Comparison of ENCODE assay signal across 8 mouse cellular contexts in the genomic region with DNA sequence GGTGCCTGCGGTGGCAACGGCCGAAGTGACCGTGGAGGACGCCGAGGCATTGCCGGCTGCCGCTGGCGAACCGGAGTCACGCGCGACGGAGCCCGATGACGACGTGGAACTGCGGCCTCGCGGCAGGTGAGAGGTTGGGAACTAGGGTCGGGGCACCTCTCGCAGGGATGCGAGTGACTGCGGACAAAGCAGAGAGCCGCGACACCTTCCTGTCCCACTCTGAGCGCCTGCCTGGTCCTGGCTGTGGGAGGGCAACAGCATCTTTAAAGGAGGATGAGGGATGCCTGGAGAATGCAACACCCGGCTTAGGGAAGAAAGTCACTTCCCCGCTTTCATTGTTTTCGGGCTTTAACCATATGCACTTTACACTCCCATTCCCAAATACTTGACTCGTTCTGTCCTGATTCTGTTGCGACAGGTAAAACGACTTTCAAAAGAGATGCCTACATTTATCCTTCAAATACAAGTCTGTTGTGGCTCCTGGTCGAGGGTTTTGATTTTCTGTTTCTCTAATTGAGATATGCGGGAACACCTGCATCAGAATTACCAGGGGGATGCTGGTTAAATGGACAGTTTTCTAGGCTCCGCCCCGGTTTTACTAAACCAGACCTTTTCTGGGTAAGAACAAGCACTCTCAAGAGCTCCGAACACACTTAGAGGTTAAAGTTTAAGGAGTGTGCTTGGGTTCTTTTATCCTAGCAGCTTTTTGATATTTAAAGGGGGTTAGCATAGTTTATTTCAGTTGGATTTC. TPM values are rescaled to one million over a fixed set of nuclear protein-coding genes. Genes with fewer than 3 reads are reported as not detected.
DNase-seq lines count a peak whose midpoint lies in the region; ATAC-seq and TF ChIP-seq lines count a peak whose summit lies in the region.

No protein-coding gene starts in this region.

- no peaks in the 10 kb centered on the region for H3K27me3 ChIP-seq in kidney, embryonic 15.5 days
- H3K27me3 ChIP-seq in E14TG2a.4 (ENCODE audit: insufficient read depth, low read length) = no peaks in the 10 kb centered on the region
- H3K27me3 ChIP-seq in heart, embryonic 14.5 days (ENCODE audit: control insufficient read depth, insufficient read depth, low read length) = no peaks in the 10 kb centered on the region
- no peaks in the 10 kb centered on the region for H3K27me3 ChIP-seq in liver, embryonic 13.5 days

- no peak for TF ChIP-seq CTCF in E14TG2a.4 (conservative IDR thresholded peaks at IDR 0.05; ENCODE audit: low read length)

- peak overlapping the region; percentile 92 for H3K27ac ChIP-seq in kidney, embryonic 15.5 days
- peak overlapping the region; percentile 77 to 88 for H3K27ac ChIP-seq in heart, embryonic 14.5 days (replicated peaks in 1 of 2; ENCODE audit: control insufficient read depth in 1 of 2, insufficient read depth in 1 of 2, low read depth in 2 of 2, low read length in 2 of 2)
- H3K27ac ChIP-seq in liver, embryonic 13.5 days = peak overlapping the region; percentile 84

- no peaks in the 10 kb centered on the region for H3K36me3 ChIP-seq in kidney, embryonic 15.5 days
- 0 out of 2 replicates have a peak, but pooled peaks cover 2% of the 10 kb centered on the region for H3K36me3 ChIP-seq in E14TG2a.4 (ENCODE audit: insufficient read depth, low read length)
- H3K36me3 ChIP-seq in heart, embryonic 14.5 days (ENCODE audit: control insufficient read depth, insufficient read depth, low read length) = no peaks in the 10 kb centered on the region
- no peaks in the 10 kb centered on the region for H3K36me3 ChIP-seq in liver, embryonic 13.5 days

- peak overlapping the region; percentile 85 for H3K4me3 ChIP-seq in kidney, embryonic 15.5 days (replicated peaks)
- peak overlapping the region; percentile 96 for H3K4me3 ChIP-seq in E14TG2a.4 (replicated peaks; ENCODE audit: low read length)
- peak overlapping the region; percentile 62 to 99 for H3K4me3 ChIP-seq in heart, embryonic 14.5 days (ENCODE audit: control insufficient read depth in 1 of 2, insufficient read depth in 1 of 2, low read depth in 1 of 2, low read length in 2 of 2)
- peak overlapping the region; percentile 94 for H3K4me3 ChIP-seq in liver, embryonic 13.5 days (replicated peaks)

- WGBS in kidney, embryonic 15.5 days = 1% methylated on average over 38 of the region's 38 CpGs
- 2% methylated on average over 38 of the region's 38 CpGs for WGBS in heart, embryonic 14.5 days
- WGBS in liver, embryonic 13.5 days (ENCODE audit: insufficient replicate concordance) = 1% methylated on average over 38 of the region's 38 CpGs

- peak overlapping the region; percentile 64 for H3K4me2 ChIP-seq in kidney, embryonic 15.5 days
- peak overlapping the region; percentile 86 for H3K4me2 ChIP-seq in heart, embryonic 14.5 days (ENCODE audit: low read length)
- H3K4me2 ChIP-seq in liver, embryonic 13.5 days = peak overlapping the region; percentile 94

- no peaks in the 10 kb centered on the region for H3K9me3 ChIP-seq in kidney, embryonic 15.5 days (replicated peaks)
- H3K9me3 ChIP-seq in E14TG2a.4 (ENCODE audit: low read length) = no peaks in the 10 kb centered on the region
- H3K9me3 ChIP-seq in heart, embryonic 14.5 days (ENCODE audit: control insufficient read depth, low read length) = no peaks in the 10 kb centered on the region
- H3K9me3 ChIP-seq in liver, embryonic 13.5 days (replicated peaks) = no peaks in the 10 kb centered on the region

- DNase-seq in kidney, postnatal 14 days = no peak
- peak; percentile 50 for DNase-seq in brain, adult 2 months (ENCODE audit: low read depth, low spot score)
- no peak for DNase-seq in liver, embryonic 13.5 days
- peak; percentile 51 to 54 for DNase-seq in spleen, postnatal 36 days (ENCODE audit: low spot score in 2 of 2)
- no peak for DNase-seq in layer of hippocampus, adult 18-20 months (ENCODE audit: low spot score in 2 of 2)

- H3K4me1 ChIP-seq in kidney, embryonic 15.5 days = peaks cover 34% of the 10 kb centered on the region
- H3K4me1 ChIP-seq in E14TG2a.4 (replicated peaks; ENCODE audit: low read depth, low read length) = peaks cover 47% of the 10 kb centered on the region
- H3K4me1 ChIP-seq in heart, embryonic 14.5 days (ENCODE audit: control insufficient read depth in 2 of 2, insufficient read depth in 2 of 2, low read length in 2 of 2) = peaks cover 8 to 29% of the 10 kb centered on the region in 2 experiments; a peak in 3 of 4 replicates
- peaks cover 44% of the 10 kb centered on the region for H3K4me1 ChIP-seq in liver, embryonic 13.5 days (replicated peaks)

- ATAC-seq in kidney, embryonic 15.5 days (replicated peaks; ENCODE audit: low FRiP score) = no peak
- ATAC-seq in heart, embryonic 14.5 days (ENCODE audit: insufficient number of reproducible peaks, insufficient read depth, low FRiP score, low read depth) = no peak
- ATAC-seq in liver, embryonic 13.5 days (ENCODE audit: low read depth) = no peak

- peak overlapping the region; percentile 81 for H3K9ac ChIP-seq in kidney, embryonic 15.5 days
- peak overlapping the region; percentile 91 for H3K9ac ChIP-seq in heart, embryonic 14.5 days (ENCODE audit: low read length)
- H3K9ac ChIP-seq in liver, embryonic 13.5 days = peak overlapping the region; percentile 94

RNA-seq across cellular contexts. Expression of gene Eif2ak3, which starts 0.8 kb away (rescaled TPM):
- 11.2 and 12.5 TPM in 2 replicates for polyA plus RNA-seq in kidney, embryonic 15.5 days (2015; fragmentation: Nextera tagmentation; extraction: Ambion mirVana)
- 5.0 and 5.3 TPM in 2 replicates for polyA plus RNA-seq in heart, embryonic 14.5 days (2014; fragmentation: Nextera tagmentation; extraction: Ambion mirVana)
- 3.4 and 3.5 TPM in 2 replicates for polyA plus RNA-seq in liver, embryonic 13.5 days (2015; fragmentation: Nextera tagmentation; extraction: Ambion mirVana)
- total RNA-seq in layer of hippocampus, adult 18-20 months (2021) = 10 to 100 TPM; 21.9 to 22.2 TPM

RNA-seq across cellular contexts. Expression of gene Rpia, which starts 53.0 kb away (rescaled TPM):
- polyA plus RNA-seq in kidney, embryonic 15.5 days (2015; fragmentation: Nextera tagmentation; extraction: Ambion mirVana) = 3.1 and 3.4 TPM in 2 replicates
- 1.4 and 1.5 TPM in 2 replicates for polyA plus RNA-seq in heart, embryonic 14.5 days (2014; fragmentation: Nextera tagmentation; extraction: Ambion mirVana)
- polyA plus RNA-seq in liver, embryonic 13.5 days (2015; fragmentation: Nextera tagmentation; extraction: Ambion mirVana) = 3.7 and 4.5 TPM in 2 replicates
- total RNA-seq in layer of hippocampus, adult 18-20 months (2021) = 10 to 100 TPM; 12.9 to 13.4 TPM

Comparison
In these comparisons a context has a peak if more than half of its experiments do, and no peak if none do; other contexts are left out.
1. DNase-seq: peak in brain, adult 2 months (single experiment) and spleen, postnatal 36 days (2 of 2); none in kidney, postnatal 14 days (single experiment), liver, embryonic 13.5 days (single experiment) and layer of hippocampus, adult 18-20 months (0 of 2).
2. Peak in every context shown above with its lines, with median percentiles within 50 percentile points of each other: H3K27ac ChIP-seq, H3K4me2 ChIP-seq, H3K4me3 ChIP-seq and H3K9ac ChIP-seq.